Mouse (Mus musculus): ENCODE data around the gene Olfr155.

Gene Olfr155

DNA sequence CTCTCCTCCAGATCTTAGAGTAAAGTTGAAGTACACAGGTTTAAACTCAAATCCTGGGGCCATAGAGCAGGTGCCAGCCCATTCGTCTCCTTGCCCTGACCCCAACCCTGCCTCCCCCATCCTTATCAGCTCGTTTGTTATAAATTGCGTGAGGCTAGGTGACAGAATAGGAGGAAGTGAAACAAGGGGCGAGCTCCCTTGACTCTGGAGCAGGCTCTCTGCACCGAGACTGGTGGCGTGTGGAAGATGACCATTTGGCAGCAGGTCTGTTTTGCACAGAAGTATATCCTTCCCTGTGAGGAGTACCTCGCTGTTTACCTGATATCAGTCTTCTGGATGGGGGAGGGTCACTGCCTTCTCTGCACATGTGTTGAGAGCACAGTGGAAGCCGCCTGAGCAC, 47.8 kb downstream of the Olfr155 start:
- no peak for DNase-seq

DNA sequence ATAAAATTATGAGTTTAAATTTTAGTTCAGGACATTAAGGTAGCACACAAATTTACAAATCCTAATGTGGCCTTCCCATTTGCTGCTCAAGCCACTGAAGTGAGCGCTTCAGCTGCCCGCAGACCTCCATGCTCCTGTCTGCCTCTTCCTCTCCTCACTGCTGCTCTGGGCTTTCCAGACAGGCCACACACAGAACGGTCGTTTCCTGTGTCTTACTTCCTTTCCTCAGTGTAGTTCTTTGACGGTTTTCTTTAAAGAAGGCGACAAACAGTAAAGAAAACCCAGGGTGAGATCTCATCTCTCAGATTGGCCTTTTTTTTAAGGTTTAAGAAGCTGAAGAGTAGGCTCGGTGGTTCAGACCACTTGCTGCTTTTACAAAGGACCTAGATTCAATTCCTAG, 52.3 kb downstream of the Olfr155 start:
- peak; percentile 47 for DNase-seq

DNA sequence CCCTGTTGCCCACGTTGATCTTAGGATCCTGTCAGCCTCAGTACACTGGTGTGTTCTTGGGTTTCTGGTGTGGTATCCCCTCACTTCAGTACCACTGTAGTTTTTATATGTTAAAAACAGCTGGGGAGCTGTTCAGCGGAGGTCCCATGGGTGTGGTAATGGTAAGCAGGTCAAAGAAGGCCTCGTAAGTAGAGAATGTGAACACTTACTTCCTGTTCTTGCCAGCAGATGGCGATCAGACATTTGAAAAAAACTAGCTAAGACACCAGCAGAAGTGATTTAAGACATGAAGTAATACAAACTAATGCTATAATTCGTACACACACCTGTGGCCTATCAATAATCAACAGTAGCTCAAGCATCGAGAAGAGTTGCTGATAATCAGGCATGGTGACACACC, 55.1 kb downstream of the Olfr155 start:
- peak; percentile 73 for DNase-seq

Data from thymus, postnatal 25 days (tissue).